Mouse (Mus musculus) small intestine, adult 2 months (tissue): ENCODE measurements around the gene Olfr295. TPM values are rescaled to one million over a fixed set of nuclear protein-coding genes. Genes with fewer than 3 reads are reported as not detected.

ENCODE experiments used
- H3K27ac ChIP-seq: fragments of 200-500 bp; 2 replicates; pipeline ENCODE4 v1.5.1; 2012; ENCODE audit warnings: low read depth, low read length, control low read depth, inconsistent platforms; ENCODE audit not compliant: insufficient read depth
- H3K27me3 ChIP-seq: fragments of 200-500 bp; 2 replicates; pipeline ENCODE4 v1.6.1; 2012; ENCODE audit warnings: mild to moderate bottlenecking, moderate library complexity, low read length, inconsistent platforms; ENCODE audit not compliant: control insufficient read depth, insufficient read depth
- H3K36me3 ChIP-seq: fragments of 200-500 bp; 2 replicates; pipeline ENCODE4 v1.6.1; 2012; ENCODE audit warnings: mild to moderate bottlenecking, low read length, control low read depth, inconsistent platforms; ENCODE audit not compliant: control insufficient read depth, insufficient read depth
- H3K4me1 ChIP-seq: fragments of 200-500 bp; 2 replicates; pipeline ENCODE4 v1.6.1; 2012; ENCODE audit warnings: low read length, inconsistent platforms, mixed read lengths; ENCODE audit not compliant: control insufficient read depth, insufficient read depth, insufficient read length
- H3K4me3 ChIP-seq: fragments of 200-500 bp; 2 replicates; pipeline ENCODE4 v1.5.1; 2012; ENCODE audit warnings: low read depth, mild to moderate bottlenecking, control low read depth, inconsistent platforms, low read length, moderate library complexity
- CTCF ChIP-seq: fragments of 200-500 bp; IDR thresholded peaks from 2 replicates; pipeline ENCODE4 v1.5.1; 2012; ENCODE audit warnings: low read depth, mild to moderate bottlenecking, control low read depth, inconsistent platforms, low read length, moderate library complexity, mixed read lengths; ENCODE audit not compliant: insufficient replicate concordance, insufficient read length; ENCODE audit errors: extremely low read depth
- POLR2A ChIP-seq: fragments of 200-500 bp; IDR thresholded peaks from 2 replicates; pipeline ENCODE4 v1.6.1; 2012; ENCODE audit warnings: low read depth, mild to moderate bottlenecking, control low read depth, inconsistent platforms, low read length, moderate library complexity
- WGBS: fragments of 180-500 bp; shearing (Covaris S2); methylation state at CpG from one replicate; pipeline ENCODE4 v1.1.7; 2018; 5-methylcytosine and 5-hydroxymethylcytosine counted together
- polyA plus RNA-seq: library from polyadenylated mRNA; depleted of rRNA; stranded (reverse); fragments of >200 nt; gene quantifications from 2 replicates; pipeline ENCODE4 v1.2.3, GENCODE M21; 2012; rRNA removed

Gene Olfr295
- not detected in 2 replicates for polyA plus RNA-seq

DNA sequence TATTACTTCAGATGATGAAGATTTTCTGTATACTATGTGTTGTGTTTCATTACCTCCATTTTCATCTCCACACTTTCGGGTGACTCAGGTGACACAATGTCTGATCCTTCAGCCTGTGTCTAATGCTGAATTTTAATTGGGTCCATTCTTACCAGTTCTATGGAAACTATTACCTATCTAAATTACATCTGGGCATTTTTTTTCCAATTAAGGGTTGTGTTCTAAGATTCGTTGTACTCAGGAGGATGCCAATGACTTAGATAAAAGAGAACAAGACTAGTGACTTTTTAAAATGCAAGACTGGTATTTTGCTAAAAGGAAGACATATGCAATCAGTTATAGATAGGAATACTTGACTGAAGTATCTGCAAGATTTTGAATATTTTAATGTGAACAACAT, at the start of gene Olfr295:
Gene Olfr295, plus strand, starts transcription at position 301 of the 400 bp plus-strand sequence.
- WGBS, result 73% methylated on average over 2 of the region's 2 CpGs
- Histone ChIP-seq H3K4me3 (no peak within 1 kb of the TSS), H3K27me3 (no peaks in the 10 kb centered on the region), H3K4me1 (no peaks in the 10 kb centered on the region), H3K36me3 (no peaks in the 10 kb centered on the region), H3K27ac (no peak within 1 kb of the TSS)
- TF ChIP-seq CTCF (no peak), POLR2A (no peak)

DNA sequence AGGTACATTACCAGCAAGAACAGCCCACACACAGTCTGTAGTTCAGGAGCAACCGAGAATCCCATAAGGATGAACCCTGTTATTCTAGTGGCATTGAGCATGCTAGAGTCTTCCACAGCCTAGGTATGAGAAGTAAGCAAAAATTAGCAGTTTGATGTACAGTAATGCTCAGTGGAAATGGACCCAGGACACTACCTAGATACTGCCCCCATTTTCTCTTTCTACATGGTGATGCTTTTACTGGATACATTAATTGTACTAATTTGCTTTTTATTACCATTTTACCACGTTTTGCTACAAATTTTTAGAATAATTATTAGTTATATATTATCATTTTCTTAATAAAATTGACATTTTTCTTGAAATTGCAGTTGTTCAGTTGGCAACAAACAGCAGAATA, 32.9 kb downstream of the Olfr295 start, which contains the start of gene Olfr294:
Gene Olfr294, minus strand, starts transcription at position 101 of the 400 bp plus-strand sequence.
- H3K27me3 ChIP-seq, result no peaks in the 10 kb centered on the region
- TF ChIP-seq CTCF, result no peak
- TF ChIP-seq POLR2A, result no peak
- H3K36me3 ChIP-seq, result no peaks in the 10 kb centered on the region
- no peak within 1 kb of the TSS for H3K4me3 ChIP-seq
- 45% methylated on average over 2 of the region's 2 CpGs for WGBS
- H3K27ac ChIP-seq, result no peak within 1 kb of the TSS
- no peaks in the 10 kb centered on the region for H3K4me1 ChIP-seq

Other genes with a start within 250 kb of the Olfr295 start
- not detected in 2 replicates for gene Olfr307, start 246.3 kb upstream of the Olfr295 start, polyA plus RNA-seq
- gene Olfr305, start 216.9 kb upstream of the Olfr295 start, polyA plus RNA-seq, result not detected in 2 replicates
- not detected in 2 replicates for gene Olfr304, start 197.2 kb upstream of the Olfr295 start, polyA plus RNA-seq
- gene Olfr303, start 186.1 kb upstream of the Olfr295 start, polyA plus RNA-seq, result not detected in 2 replicates
- not detected in 2 replicates for gene Olfr301, start 180.0 kb upstream of the Olfr295 start, polyA plus RNA-seq
- gene Olfr299, start 123.9 kb upstream of the Olfr295 start, polyA plus RNA-seq, result not detected in 2 replicates
- gene Olfr298, start 91.4 kb upstream of the Olfr295 start, polyA plus RNA-seq, result not detected in 2 replicates
- gene Olfr297, start 63.9 kb upstream of the Olfr295 start, polyA plus RNA-seq, result not detected in 2 replicates
- gene Olfr294, start 32.8 kb downstream of the Olfr295 start, polyA plus RNA-seq, result not detected in 2 replicates
- gene Olfr293, start 65.2 kb downstream of the Olfr295 start, polyA plus RNA-seq, result not detected in 2 replicates
- not detected in 2 replicates for gene Olfr292, start 104.5 kb downstream of the Olfr295 start, polyA plus RNA-seq
- not detected in 2 replicates for gene Folh1, start 192.1 kb downstream of the Olfr295 start, polyA plus RNA-seq
- not detected in 2 replicates for gene Vmn2r77, start 211.2 kb downstream of the Olfr295 start, polyA plus RNA-seq